Comparison of ENCODE assay signal across 8 mouse cellular contexts in genomic region chr13:94710574-94711172, GRCm38 (mm10).
DNase-seq lines count a peak whose midpoint lies in the region; ATAC-seq and TF ChIP-seq lines count a peak whose summit lies in the region.

No protein-coding gene starts in this region.

- no peaks in the 10 kb centered on the region for H3K36me3 ChIP-seq in kidney, embryonic 14.5 days (ENCODE audit: control insufficient read depth, insufficient read depth, low read length)
- no peaks in the 10 kb centered on the region for H3K36me3 ChIP-seq in embryonic facial prominence, embryonic 14.5 days (ENCODE audit: control insufficient read depth, insufficient read depth, low read length)
- no peaks in the 10 kb centered on the region for H3K36me3 ChIP-seq in intestine, postnatal 0 days (ENCODE audit: control insufficient read depth, insufficient read depth)
- no peaks in the 10 kb centered on the region for H3K36me3 ChIP-seq in neural tube, embryonic 12.5 days

- peaks cover 83% of the 10 kb centered on the region for H3K27me3 ChIP-seq in kidney, embryonic 14.5 days (ENCODE audit: control insufficient read depth, insufficient read depth, low read length)
- H3K27me3 ChIP-seq in embryonic facial prominence, embryonic 14.5 days (replicated peaks; ENCODE audit: control insufficient read depth, insufficient read depth, low read length) = peaks cover 83% of the 10 kb centered on the region
- H3K27me3 ChIP-seq in intestine, postnatal 0 days (replicated peaks; ENCODE audit: control insufficient read depth, insufficient read depth, low read length) = peaks cover 82% of the 10 kb centered on the region
- H3K27me3 ChIP-seq in neural tube, embryonic 12.5 days (replicated peaks) = peaks cover 92% of the 10 kb centered on the region

- no peak overlapping the region for H3K27ac ChIP-seq in kidney, embryonic 14.5 days (ENCODE audit: low read depth, low read length)
- no peak overlapping the region for H3K27ac ChIP-seq in embryonic facial prominence, embryonic 14.5 days (replicated peaks; ENCODE audit: low read depth, low read length)
- H3K27ac ChIP-seq in intestine, postnatal 0 days (ENCODE audit: low read depth, low read length) = no peak overlapping the region
- no peak overlapping the region for H3K27ac ChIP-seq in neural tube, embryonic 12.5 days

- no peak overlapping the region for H3K9ac ChIP-seq in kidney, embryonic 14.5 days (ENCODE audit: low read depth, low read length)
- no peak overlapping the region for H3K9ac ChIP-seq in embryonic facial prominence, embryonic 14.5 days (ENCODE audit: low read depth, low read length)
- H3K9ac ChIP-seq in intestine, postnatal 0 days (ENCODE audit: low read depth, low read length) = no peak overlapping the region
- peak overlapping the region; percentile 21; the same call in 1 of the 2 replicates for H3K9ac ChIP-seq in neural tube, embryonic 12.5 days

- ATAC-seq in kidney, embryonic 14.5 days (ENCODE audit: low FRiP score, low TSS enrichment) = no peak
- no peak for ATAC-seq in embryonic facial prominence, embryonic 14.5 days (ENCODE audit: low read depth)
- no peak for ATAC-seq in intestine, postnatal 0 days
- no peak for ATAC-seq in neural tube, embryonic 12.5 days (ENCODE audit: low FRiP score, low read depth)

- DNase-seq in kidney, postnatal 14 days = no peak
- no peak for DNase-seq in embryonic facial prominence, embryonic 14.5 days (ENCODE audit: low spot score)
- DNase-seq in frontal cortex, postnatal 14 days (ENCODE audit: low spot score in 2 of 2) = no peak
- DNase-seq in adrenal gland, adult 18-20 months (ENCODE audit: low spot score in 2 of 2) = no peak
- no peak for DNase-seq in B cell, adult 2 months

- H3K4me1 ChIP-seq in kidney, embryonic 14.5 days (ENCODE audit: control insufficient read depth, insufficient read depth, low read length) = 0 out of 2 replicates have a peak, but pooled peaks cover 6% of the 10 kb centered on the region
- H3K4me1 ChIP-seq in embryonic facial prominence, embryonic 14.5 days (ENCODE audit: control insufficient read depth, insufficient read depth, low read length) = peaks cover 6% of the 10 kb centered on the region; the same call in 1 of the 2 replicates
- no peaks in the 10 kb centered on the region for H3K4me1 ChIP-seq in intestine, postnatal 0 days (replicated peaks; ENCODE audit: control insufficient read depth, insufficient read depth, low read length)
- peaks cover 30% of the 10 kb centered on the region for H3K4me1 ChIP-seq in neural tube, embryonic 12.5 days

- H3K4me2 ChIP-seq in kidney, embryonic 14.5 days (replicated peaks; ENCODE audit: low read depth, low read length) = peak overlapping the region; percentile 43
- peak overlapping the region; percentile 49 for H3K4me2 ChIP-seq in embryonic facial prominence, embryonic 14.5 days (ENCODE audit: low read depth, low read length)
- peak overlapping the region; percentile 55 for H3K4me2 ChIP-seq in intestine, postnatal 0 days (replicated peaks; ENCODE audit: low read depth)
- peak overlapping the region; percentile 48 for H3K4me2 ChIP-seq in neural tube, embryonic 12.5 days (replicated peaks)

- H3K4me3 ChIP-seq in kidney, embryonic 14.5 days (ENCODE audit: low read length) = peak overlapping the region; percentile 32
- peak overlapping the region; percentile 25 for H3K4me3 ChIP-seq in embryonic facial prominence, embryonic 14.5 days (ENCODE audit: low read depth, low read length)
- peak overlapping the region; percentile 23 for H3K4me3 ChIP-seq in intestine, postnatal 0 days (ENCODE audit: low read depth, low read length)
- no peak overlapping the region; the same call in 1 of the 2 replicates for H3K4me3 ChIP-seq in neural tube, embryonic 12.5 days

- 2% methylated on average over 26 of the region's 26 CpGs for WGBS in kidney, embryonic 14.5 days
- WGBS in embryonic facial prominence, embryonic 14.5 days = under 1% methylated on average over 26 of the region's 26 CpGs
- 3% methylated on average over 26 of the region's 26 CpGs for WGBS in intestine, postnatal 0 days
- WGBS in neural tube, embryonic 12.5 days = 1% methylated on average over 26 of the region's 26 CpGs

- TF ChIP-seq CTCF in intestine, postnatal 0 days (IDR thresholded peaks at IDR 0.05; ENCODE audit: low read depth) = no peak

- no peaks in the 10 kb centered on the region for H3K9me3 ChIP-seq in kidney, embryonic 14.5 days (ENCODE audit: control insufficient read depth, low read length)
- H3K9me3 ChIP-seq in embryonic facial prominence, embryonic 14.5 days (ENCODE audit: control insufficient read depth, low read length) = no peaks in the 10 kb centered on the region
- no peaks in the 10 kb centered on the region for H3K9me3 ChIP-seq in intestine, postnatal 0 days (ENCODE audit: control insufficient read depth)
- no peaks in the 10 kb centered on the region for H3K9me3 ChIP-seq in neural tube, embryonic 12.5 days
